In the genomic region with DNA sequence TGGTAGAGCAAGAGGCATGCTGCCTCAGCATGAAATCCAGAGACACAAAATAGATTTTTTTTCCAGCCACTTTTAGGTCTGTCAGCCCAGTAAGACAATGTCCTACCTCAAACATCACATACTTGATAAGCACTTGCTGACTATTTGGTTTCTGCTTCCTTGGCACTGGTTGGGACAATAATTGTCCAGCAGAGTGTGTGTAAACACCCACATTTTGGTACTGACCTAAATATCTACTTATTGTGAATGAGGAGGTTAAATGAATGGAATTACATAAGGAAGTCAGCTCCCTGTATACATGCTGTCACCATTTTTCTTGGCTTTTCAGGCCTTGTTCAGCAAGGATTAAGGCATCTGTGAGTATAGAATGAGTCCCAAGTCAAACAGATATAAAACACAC, we compare ENCODE assay signal across 17 mouse cellular contexts.
"Had no signal": no experiment of that assay in that cellular context is flagged by ENCODE, and none has a peak within 500 bp of the region (broad histone marks: within the 10 kb centered on the region; RNA-seq: fewer than 3 reads in every experiment).

No protein-coding gene starts in this region.

- ATAC-seq: liver, embryonic 12.5 days; liver, postnatal 0 days; lung, postnatal 0 days; midbrain, embryonic 13.5 days; midbrain, embryonic 15.5 days; midbrain, embryonic 16.5 days had no signal

- DNase-seq: left cerebral cortex, postnatal 4 days; liver; liver, embryonic 13.5 days; liver, postnatal 0 days; lung, adult 18-20 months; lung, adult 2 months; lung, embryonic 14.5 days; lung, postnatal 10 days; lung, postnatal 14 days; lung, postnatal 36 days; lung, postnatal 4 days; midbrain, embryonic 14.5 days had no signal
